Comparison of ENCODE assay signal across 24 mouse cellular contexts in the genomic region with DNA sequence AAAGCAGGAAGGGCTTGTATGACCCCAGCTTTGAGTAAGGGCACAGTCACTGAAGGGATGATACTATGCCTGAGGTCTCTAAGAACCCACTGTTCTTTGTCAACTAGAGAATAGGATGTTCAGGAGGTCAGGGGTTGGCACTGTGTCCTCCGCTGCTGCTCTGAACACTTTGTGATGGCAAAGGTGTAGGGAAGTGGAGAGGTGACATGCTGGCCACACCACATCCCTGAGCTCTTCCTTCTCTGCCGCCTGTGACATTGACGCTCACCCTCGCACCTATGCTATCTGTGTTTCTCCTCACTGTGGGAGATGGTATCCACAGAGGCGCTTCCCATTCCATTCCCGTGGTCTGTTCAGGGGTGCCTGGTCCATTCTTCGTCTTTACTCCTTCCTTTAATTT.
"Had no signal": no experiment of that assay in that cellular context is flagged by ENCODE, and none has a peak within 500 bp of the region (broad histone marks: within the 10 kb centered on the region; RNA-seq: fewer than 3 reads in every experiment).

No protein-coding gene starts in this region.

- H3K4me3 ChIP-seq: heart, embryonic 10.5 days; heart, embryonic 13.5 days; heart, embryonic 15.5 days; hindbrain, embryonic 13.5 days; hindbrain, embryonic 15.5 days; kidney, embryonic 15.5 days; limb, embryonic 13.5 days; limb, embryonic 15.5 days had no signal

- H3K4me2 ChIP-seq: heart, embryonic 13.5 days; heart, embryonic 15.5 days; hindbrain, embryonic 13.5 days; hindbrain, embryonic 15.5 days; kidney, embryonic 15.5 days; limb, embryonic 13.5 days; limb, embryonic 15.5 days had no signal

- DNase-seq: forebrain, postnatal 0 days; gastrocnemius, postnatal 14 days; gastrocnemius, postnatal 36 days; heart, adult 18-20 months; heart, postnatal 14 days; heart, postnatal 36 days; kidney, adult 11 months; kidney, adult 2 months; kidney, adult 9 months; kidney, postnatal 14 days; kidney, postnatal 36 days; layer of hippocampus, adult 9-11 months; layer of hippocampus, postnatal 36 days; left cerebral cortex, postnatal 4 days had no signal

- H3K27me3 ChIP-seq: heart, embryonic 13.5 days; heart, embryonic 15.5 days; hindbrain, embryonic 15.5 days; kidney, embryonic 15.5 days; limb, embryonic 13.5 days; limb, embryonic 15.5 days had no signal

- H3K9me3 ChIP-seq: heart, embryonic 10.5 days; heart, embryonic 13.5 days; heart, embryonic 15.5 days; hindbrain, embryonic 13.5 days; hindbrain, embryonic 15.5 days; kidney, embryonic 15.5 days; limb, embryonic 13.5 days; limb, embryonic 15.5 days had no signal

- H3K9ac ChIP-seq: forebrain, postnatal 0 days; heart, embryonic 13.5 days; heart, embryonic 15.5 days; hindbrain, embryonic 13.5 days; hindbrain, embryonic 15.5 days; kidney, embryonic 15.5 days; limb, embryonic 13.5 days; limb, embryonic 15.5 days had no signal

- H3K36me3 ChIP-seq: hindbrain, embryonic 13.5 days; hindbrain, embryonic 15.5 days had no signal

- H3K27ac ChIP-seq: heart, embryonic 10.5 days; heart, embryonic 13.5 days; heart, embryonic 15.5 days; hindbrain, embryonic 13.5 days; hindbrain, embryonic 15.5 days; hindbrain, postnatal 0 days; kidney, embryonic 15.5 days; kidney, postnatal 0 days; limb, embryonic 13.5 days; limb, embryonic 15.5 days had no signal

- ATAC-seq: forebrain, postnatal 0 days; hindbrain, postnatal 0 days had no signal
